Mouse (Mus musculus): ENCODE results near the gene Lurap1l.
"Not testable (repeated sequence)": the region's sequence is repeated elsewhere in the genome, so short reads cannot be mapped to it uniquely, and the experiment has no call there.

Gene Lurap1l

GRCm38 (mm10) chr4:80917128-80917527, 6.7 kb downstream of the Lurap1l start:
- in situ Hi-C loops (cut with MboI, MseI), result not testable (repeated sequence)

- in situ Hi-C loops (cut with MboI, MseI), result no loop called here
These were observed 7.4 kb downstream of the Lurap1l start for GRCm38 (mm10) chr4:80917812-80918211.

GRCm38 (mm10) chr4:80918526-80919129, 8.2 kb downstream of the Lurap1l start:
- in situ Hi-C loops (cut with MboI, MseI), result no loop called here

GRCm38 (mm10) chr4:80919217-80919867, 8.9 kb downstream of the Lurap1l start:
- in situ Hi-C loops (cut with MboI, MseI), result no loop called here

GRCm38 (mm10) chr4:80921646-80922489, 11.4 kb downstream of the Lurap1l start:
- in situ Hi-C loops (cut with MboI, MseI), result no loop called here

- in situ Hi-C loops (cut with MboI, MseI), result no loop called here
These were observed 12.2 kb downstream of the Lurap1l start for GRCm38 (mm10) chr4:80922654-80923053.

GRCm38 (mm10) chr4:80924815-80925214, 14.4 kb downstream of the Lurap1l start:
- in situ Hi-C loops (cut with MboI, MseI), result no loop called here

GRCm38 (mm10) chr4:80925752-80926519, 15.5 kb downstream of the Lurap1l start:
- in situ Hi-C loops (cut with MboI, MseI), result no loop called here

- in situ Hi-C loops (cut with MboI, MseI), result no loop called here
These were observed 24.3 kb downstream of the Lurap1l start for GRCm38 (mm10) chr4:80934749-80935148.

- in situ Hi-C loops (cut with MboI, MseI), result no loop called here
These were observed 28.7 kb downstream of the Lurap1l start for GRCm38 (mm10) chr4:80939115-80939514.

GRCm38 (mm10) chr4:80940946-80941345, 30.5 kb downstream of the Lurap1l start:
- in situ Hi-C loops (cut with MboI, MseI), result no loop called here

- in situ Hi-C loops (cut with MboI, MseI), result no loop called here
These were observed 31.5 kb downstream of the Lurap1l start for GRCm38 (mm10) chr4:80941978-80942377.

GRCm38 (mm10) chr4:80944605-80945004, 34.2 kb downstream of the Lurap1l start:
- in situ Hi-C loops (cut with MboI, MseI), result no loop called here

- in situ Hi-C loops (cut with MboI, MseI), result no loop called here
These were observed 38.7 kb downstream of the Lurap1l start for GRCm38 (mm10) chr4:80949110-80949509.

GRCm38 (mm10) chr4:80949720-80950119, 39.3 kb downstream of the Lurap1l start:
- in situ Hi-C loops (cut with MboI, MseI), result no loop called here

- in situ Hi-C loops (cut with MboI, MseI), result no loop called here
These were observed 39.9 kb downstream of the Lurap1l start for GRCm38 (mm10) chr4:80950280-80950781.

- in situ Hi-C loops (cut with MboI, MseI), result no loop called here
These were observed 42.2 kb downstream of the Lurap1l start for GRCm38 (mm10) chr4:80952653-80953052.

- in situ Hi-C loops (cut with MboI, MseI), result no loop called here
These were observed 45.5 kb downstream of the Lurap1l start for GRCm38 (mm10) chr4:80955942-80956341.

GRCm38 (mm10) chr4:80967526-80967925, 57.1 kb downstream of the Lurap1l start:
- in situ Hi-C loops (cut with MboI, MseI), result no loop called here

GRCm38 (mm10) chr4:80971846-80972245, 61.4 kb downstream of the Lurap1l start:
- in situ Hi-C loops (cut with MboI, MseI), result no loop called here

GRCm38 (mm10) chr4:80973896-80974295, 63.5 kb downstream of the Lurap1l start:
- in situ Hi-C loops (cut with MboI, MseI), result no loop called here
